Mouse (Mus musculus): ENCODE measurements at regions not wholly inside any gene's neighbourhood (a gene's known extent, or its start where the extent isn't known, plus 50 kb on each side); places are given as distances from the start of the nearest gene placed in this dataset.

- DNase-seq (ENCODE audit: low spot score in 2 of 2): no peak
Measured at GRCm38 (mm10) chr15:63397485-63397884, 447.5 kb downstream of the Gsdmc2 start.

GRCm38 (mm10) chr15:63377258-63377657, 467.7 kb downstream of the Gsdmc2 start:
- DNase-seq (ENCODE audit: low spot score in 2 of 2): no peak

GRCm38 (mm10) chr15:63371328-63372023, 473.5 kb downstream of the Gsdmc2 start:
- DNase-seq (ENCODE audit: low spot score in 2 of 2): no peak

- no peak for DNase-seq (ENCODE audit: low spot score in 2 of 2)
Measured at GRCm38 (mm10) chr15:63364473-63364872, 480.5 kb downstream of the Gsdmc2 start.

- DNase-seq (ENCODE audit: low spot score in 2 of 2): no peak
Measured at GRCm38 (mm10) chr15:63360402-63360801, 484.6 kb downstream of the Gsdmc2 start.

- no peak for DNase-seq (ENCODE audit: low spot score in 2 of 2)
Measured at GRCm38 (mm10) chr15:63341730-63342129, 503.2 kb downstream of the Gsdmc2 start.

GRCm38 (mm10) chr15:63340322-63341060, 504.5 kb downstream of the Gsdmc2 start:
- peak; percentile 3 to 6 for DNase-seq (ENCODE audit: low spot score in 2 of 2)

GRCm38 (mm10) chr15:63319666-63320065, 525.3 kb downstream of the Gsdmc2 start:
- DNase-seq (ENCODE audit: low spot score in 2 of 2): no peak

GRCm38 (mm10) chr15:63310426-63310825, 534.6 kb downstream of the Gsdmc2 start:
- no peak for DNase-seq (ENCODE audit: low spot score in 2 of 2)

- no peak for DNase-seq (ENCODE audit: low spot score in 2 of 2)
Measured at GRCm38 (mm10) chr15:63299311-63299710, 545.7 kb downstream of the Gsdmc2 start.

GRCm38 (mm10) chr15:63288534-63288933, 556.4 kb downstream of the Gsdmc2 start:
- DNase-seq (ENCODE audit: low spot score in 2 of 2): no peak

- DNase-seq (ENCODE audit: low spot score in 2 of 2): no peak
Measured at GRCm38 (mm10) chr15:63286026-63286425, 559.0 kb downstream of the Gsdmc2 start.

GRCm38 (mm10) chr15:63270381-63270780, 574.6 kb downstream of the Gsdmc2 start:
- no peak for DNase-seq (ENCODE audit: low spot score in 2 of 2)

- no peak for DNase-seq (ENCODE audit: low spot score in 2 of 2)
Measured at GRCm38 (mm10) chr15:63265845-63266244, 579.1 kb downstream of the Gsdmc2 start.

- DNase-seq (ENCODE audit: low spot score in 2 of 2): no peak
Measured at GRCm38 (mm10) chr15:63255736-63256135, 589.2 kb downstream of the Gsdmc2 start.

GRCm38 (mm10) chr15:63252781-63253340, 592.1 kb downstream of the Gsdmc2 start:
- DNase-seq (ENCODE audit: low spot score in 2 of 2): no peak

GRCm38 (mm10) chr15:63238601-63239000, 606.4 kb downstream of the Gsdmc2 start:
- DNase-seq (ENCODE audit: low spot score in 2 of 2): no peak

- DNase-seq (ENCODE audit: low spot score in 2 of 2): no peak
Measured at GRCm38 (mm10) chr15:63218393-63219060, 626.5 kb downstream of the Gsdmc2 start.

- DNase-seq (ENCODE audit: low spot score in 2 of 2): no peak
Measured at GRCm38 (mm10) chr15:63205150-63205549, 639.8 kb downstream of the Gsdmc2 start.

GRCm38 (mm10) chr15:63195031-63195430, 649.9 kb downstream of the Gsdmc2 start:
- no peak for DNase-seq (ENCODE audit: low spot score in 2 of 2)

GRCm38 (mm10) chr15:63194492-63194797, 650.5 kb downstream of the Gsdmc2 start:
- no peak for DNase-seq (ENCODE audit: low spot score in 2 of 2)

Data from right cerebral cortex, postnatal 36 days (tissue).